Mouse (Mus musculus) ES-Bruce4 (cell line): Measurements from ENCODE around the gene Manba.
A peak's percentile ranks its signal among the peaks of the same experiment; 100 is the strongest.

Experiments
- EP300 ChIP-seq: IDR thresholded peaks from 2 replicates; pipeline ENCODE4 v1.6.1; 2011; ENCODE audit warnings: low read depth, low read length; ENCODE audit not compliant: insufficient read depth
- POLR2A ChIP-seq: IDR thresholded peaks from one replicate; pipeline ENCODE4 v1.8.1; 2011; ENCODE audit warnings: low read length; ENCODE audit not compliant: insufficient read depth

DNA sequence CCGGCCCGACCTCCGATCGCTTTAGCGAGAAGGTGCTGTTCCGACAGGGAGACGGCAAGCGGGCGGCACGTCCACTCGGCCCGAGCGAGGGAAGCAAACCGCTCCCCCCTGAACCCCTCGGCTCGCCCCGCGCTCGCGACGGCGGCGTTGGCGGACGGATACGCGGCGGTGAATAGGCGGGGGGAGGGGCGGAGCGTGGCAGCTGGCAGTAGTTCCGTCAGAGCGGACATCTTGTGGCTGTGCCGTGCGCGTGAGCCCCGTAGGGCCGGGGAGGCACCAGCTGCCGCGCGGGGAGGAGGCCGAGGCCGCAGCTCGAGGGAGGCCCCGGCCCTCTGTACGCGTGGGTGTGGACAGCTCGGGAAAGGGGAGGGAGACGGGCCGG is 46.9 kb upstream of the Manba start:
- 0 out of 2 replicates have a peak, but pooled peaks have one; percentile 17 for TF ChIP-seq EP300
- TF ChIP-seq POLR2A = no peak
